Mouse (Mus musculus) urinary bladder, postnatal 4 days (tissue): ENCODE measurements around the gene Gm21256.
"Not testable (repeated sequence)": the region's sequence is repeated elsewhere in the genome, so short reads cannot be mapped to it uniquely, and the experiment has no call there.

Experiments used
- DNase-seq, 2 experiments: peaks; one replicate each; pipeline ENCODE4 v3.0.0; 2021 to 2022; ENCODE audit warnings: low spot score in 2 of 2

The Gm21256 gene

DNA sequence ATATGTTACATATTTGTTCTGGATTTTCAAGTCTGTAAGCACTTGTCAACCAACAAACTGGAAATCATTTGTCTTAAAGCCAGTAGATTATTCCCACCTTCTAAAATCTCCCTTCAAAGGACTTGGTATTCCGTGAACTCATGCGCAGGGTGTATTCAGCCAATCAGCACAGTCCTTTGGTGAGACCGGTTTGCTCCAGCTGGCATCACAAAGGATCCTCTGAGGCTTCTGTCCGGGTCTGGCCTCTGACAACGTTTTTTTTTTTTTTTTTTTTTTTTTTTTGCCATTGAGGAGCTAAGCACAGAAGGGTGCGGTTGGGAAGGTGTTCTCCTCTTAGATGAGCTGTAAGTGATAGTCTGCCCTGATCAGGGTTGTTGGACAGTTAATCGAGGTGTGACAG, at the start of gene Gm21256:
Gm21256 (plus strand) TSS at position 301 of the 400 bp plus-strand sequence.
- not testable (repeated sequence) for DNase-seq
